Mouse (Mus musculus): ENCODE measurements around the gene Kdm5c. TPM values are rescaled to one million over a fixed set of nuclear protein-coding genes. Genes with fewer than 3 reads are reported as not detected.

Kdm5c gene
- polyA plus RNA-seq (2015; fragmentation: Nextera tagmentation; extraction: Ambion mirVana) = 18.2 and 25.7 TPM in 2 replicates

DNA sequence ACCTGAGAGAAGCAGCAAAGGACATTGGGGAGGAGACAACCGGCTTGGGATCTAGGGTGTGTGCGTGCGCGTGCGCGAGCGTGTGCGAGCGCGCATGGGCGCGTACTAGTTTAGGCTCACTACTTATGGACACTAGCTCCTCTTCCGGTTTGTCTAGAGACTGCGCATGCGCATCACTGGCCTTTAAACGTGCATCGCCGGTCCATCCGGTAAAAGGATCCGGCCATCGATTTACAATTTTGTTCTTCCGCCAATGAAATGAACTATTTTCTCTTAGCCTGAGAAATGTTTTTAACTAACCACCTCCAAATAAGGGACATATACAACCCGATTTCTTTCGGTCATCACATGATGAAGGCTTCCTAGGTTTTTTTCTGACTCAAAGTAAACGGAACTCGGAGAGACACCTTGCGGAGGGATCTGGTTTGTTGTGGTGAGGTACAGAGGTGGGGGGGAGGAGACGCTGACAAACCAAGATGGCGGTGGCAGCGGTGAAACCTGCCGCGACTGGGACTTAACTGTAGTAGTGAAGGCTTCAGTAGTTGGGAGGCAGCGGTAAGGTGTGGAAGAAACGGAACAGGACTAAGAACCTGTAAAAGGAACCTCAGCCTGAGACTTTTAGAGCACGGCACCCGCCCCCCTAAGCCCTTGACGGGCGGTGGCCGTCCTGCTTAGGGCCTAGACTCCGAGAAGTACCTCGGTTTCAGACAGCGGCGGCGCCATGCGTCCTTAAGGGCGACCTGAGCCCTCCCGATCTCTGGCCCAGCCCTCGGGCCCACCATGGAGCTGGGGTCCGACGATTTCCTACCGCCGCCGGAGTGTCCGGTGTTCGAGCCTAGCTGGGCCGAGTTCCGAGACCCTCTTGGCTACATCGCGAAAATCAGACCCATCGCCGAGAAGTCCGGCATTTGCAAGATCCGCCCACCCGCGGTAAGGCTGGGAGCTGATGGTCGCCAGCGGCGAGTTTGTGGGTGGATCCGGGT is at the start of gene Kdm5c:
Gene Kdm5c (plus strand): TSS at position 240 of the 983 bp plus-strand sequence.
- H3K4me3 ChIP-seq (replicated peaks) = peak within 1 kb of the TSS; percentile 93

DNA sequence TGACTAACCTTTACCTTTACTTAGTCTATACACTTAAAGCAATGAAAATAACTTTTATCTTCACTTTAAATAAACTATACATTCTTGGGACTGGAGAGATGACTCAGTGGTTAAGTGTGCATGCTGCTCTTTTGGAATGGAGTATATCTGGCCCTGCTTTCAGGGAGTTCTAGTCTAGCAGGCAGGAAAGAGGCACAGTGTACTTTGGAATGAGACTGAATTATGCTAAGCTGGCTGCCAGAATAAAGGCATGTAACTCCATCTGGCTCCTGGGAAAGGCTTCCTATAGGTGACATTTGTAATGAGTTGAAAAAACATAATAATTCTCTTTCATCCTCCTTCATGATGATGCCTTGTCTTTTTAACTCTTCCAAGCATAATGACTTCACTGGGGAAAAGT is 45.7 kb upstream of the Kdm5c start:
- DNase-seq = no peak
- peaks cover 10% of the 10 kb centered on the region; the same call in 1 of the 2 replicates for H3K27me3 ChIP-seq
- ATAC-seq (ENCODE audit: low read depth) = no peak
- H3K9ac ChIP-seq = no peak overlapping the region
- H3K4me3 ChIP-seq (replicated peaks) = no peak overlapping the region
- H3K36me3 ChIP-seq = no peaks in the 10 kb centered on the region
- H3K4me1 ChIP-seq (replicated peaks) = no peaks in the 10 kb centered on the region
- H3K27ac ChIP-seq = no peak overlapping the region
- no peaks in the 10 kb centered on the region for H3K9me3 ChIP-seq (replicated peaks)
- no peak overlapping the region for H3K4me2 ChIP-seq

More for the DNA sequence above, at the start of gene Kdm5c:
- Histone ChIP-seq H3K9ac (peak within 1 kb of the TSS; percentile 93), H3K4me1 (replicated peaks) (peaks cover 24% of the 10 kb centered on the region), H3K27me3 (no peaks in the 10 kb centered on the region), H3K4me2 (peak within 1 kb of the TSS; percentile 75), H3K36me3 (peaks cover 17% of the 10 kb centered on the region), H3K27ac (peak within 1 kb of the TSS; percentile 82), H3K9me3 (replicated peaks) (no peaks in the 10 kb centered on the region)
- DNase-seq = peak; percentile 94
- WGBS (ENCODE audit: insufficient replicate concordance) = under 1% methylated on average over 69 of the region's 69 CpGs
- peak; percentile 98 for ATAC-seq (ENCODE audit: low read depth)

DNA sequence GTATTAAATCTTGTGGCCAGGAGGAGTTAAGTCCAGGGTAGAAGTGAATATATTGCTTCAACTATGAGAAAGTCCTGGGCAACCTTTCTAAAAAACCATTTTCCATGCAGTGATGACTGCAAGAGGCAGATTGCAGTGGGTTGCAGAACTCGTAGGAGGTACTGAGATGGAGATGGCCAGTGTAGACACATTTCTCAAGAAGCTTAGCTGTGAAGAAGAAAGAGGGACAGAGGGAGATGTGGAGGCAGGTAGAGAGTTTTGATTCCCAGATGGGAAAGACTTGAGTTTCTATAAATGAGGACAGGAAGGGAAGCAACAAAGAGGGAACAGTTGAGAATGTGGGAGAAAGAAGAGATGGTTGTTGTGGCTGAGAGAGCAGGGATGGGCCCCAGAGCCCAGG is 41.6 kb upstream of the Kdm5c start:
- H3K36me3 ChIP-seq = no peaks in the 10 kb centered on the region
- H3K27me3 ChIP-seq = peaks cover 25% of the 10 kb centered on the region; the same call in 1 of the 2 replicates
- H3K27ac ChIP-seq = no peak overlapping the region
- DNase-seq (no peak), ATAC-seq (ENCODE audit: low read depth) (no peak)
- no peak overlapping the region for H3K4me2 ChIP-seq
- H3K4me3 ChIP-seq (replicated peaks) = no peak overlapping the region
- 55% methylated on average over 1 of the region's 1 CpGs for WGBS (ENCODE audit: insufficient replicate concordance)
- no peaks in the 10 kb centered on the region for H3K4me1 ChIP-seq (replicated peaks)
- H3K9me3 ChIP-seq (replicated peaks) = no peaks in the 10 kb centered on the region
- no peak overlapping the region for H3K9ac ChIP-seq

DNA sequence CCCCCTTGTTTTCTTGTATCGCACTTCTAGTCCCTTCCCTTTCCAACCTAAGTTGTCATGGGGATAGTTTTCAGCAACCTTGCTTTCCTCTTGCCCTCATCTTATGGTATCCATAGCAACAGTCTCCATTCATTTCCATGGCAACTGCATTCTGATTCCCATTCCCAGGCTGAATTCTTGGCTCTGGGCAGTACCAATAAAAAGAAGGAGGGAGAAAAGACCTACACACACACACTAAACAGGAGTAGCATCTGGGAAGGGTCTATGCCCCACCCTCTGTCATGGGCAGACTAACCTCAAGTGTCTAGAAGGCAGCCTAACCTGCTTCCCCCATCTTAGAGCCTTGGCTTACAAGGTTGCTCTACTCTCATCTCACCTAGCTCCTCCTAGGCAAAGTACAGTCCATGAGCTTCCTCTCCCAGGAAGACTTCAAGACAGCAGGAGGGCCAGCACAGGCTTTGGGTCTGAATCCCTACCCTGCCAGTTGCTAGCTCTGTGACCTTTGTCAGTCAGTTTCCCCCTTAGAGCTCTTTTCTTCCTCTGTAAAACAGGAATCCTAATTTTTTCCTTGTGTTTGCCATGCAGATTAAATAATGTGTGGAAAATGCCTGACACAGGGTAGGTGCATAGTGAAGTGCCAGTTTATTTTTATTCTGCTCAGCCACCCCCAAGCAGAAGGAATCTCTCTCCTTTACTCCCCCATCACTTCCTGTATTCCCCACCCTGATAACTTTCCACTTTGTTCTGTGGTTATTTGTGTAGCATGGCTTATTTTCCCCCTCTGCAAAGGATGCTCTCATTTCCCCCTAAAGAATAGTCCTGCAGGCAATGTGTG is 34.8 kb upstream of the Kdm5c start:
- Histone ChIP-seq H3K4me1 (replicated peaks) (peaks cover 3% of the 10 kb centered on the region), H3K9ac (no peak overlapping the region), H3K9me3 (replicated peaks) (no peaks in the 10 kb centered on the region), H3K4me2 (no peak overlapping the region), H3K27me3 (peaks cover 37% of the 10 kb centered on the region), H3K36me3 (no peaks in the 10 kb centered on the region), H3K4me3 (replicated peaks) (no peak overlapping the region), H3K27ac (no peak overlapping the region)
- ATAC-seq (ENCODE audit: low read depth) (no peak), DNase-seq (no peak)
- WGBS (ENCODE audit: insufficient replicate concordance) = 65% methylated on average over 1 of the region's 1 CpGs

DNA sequence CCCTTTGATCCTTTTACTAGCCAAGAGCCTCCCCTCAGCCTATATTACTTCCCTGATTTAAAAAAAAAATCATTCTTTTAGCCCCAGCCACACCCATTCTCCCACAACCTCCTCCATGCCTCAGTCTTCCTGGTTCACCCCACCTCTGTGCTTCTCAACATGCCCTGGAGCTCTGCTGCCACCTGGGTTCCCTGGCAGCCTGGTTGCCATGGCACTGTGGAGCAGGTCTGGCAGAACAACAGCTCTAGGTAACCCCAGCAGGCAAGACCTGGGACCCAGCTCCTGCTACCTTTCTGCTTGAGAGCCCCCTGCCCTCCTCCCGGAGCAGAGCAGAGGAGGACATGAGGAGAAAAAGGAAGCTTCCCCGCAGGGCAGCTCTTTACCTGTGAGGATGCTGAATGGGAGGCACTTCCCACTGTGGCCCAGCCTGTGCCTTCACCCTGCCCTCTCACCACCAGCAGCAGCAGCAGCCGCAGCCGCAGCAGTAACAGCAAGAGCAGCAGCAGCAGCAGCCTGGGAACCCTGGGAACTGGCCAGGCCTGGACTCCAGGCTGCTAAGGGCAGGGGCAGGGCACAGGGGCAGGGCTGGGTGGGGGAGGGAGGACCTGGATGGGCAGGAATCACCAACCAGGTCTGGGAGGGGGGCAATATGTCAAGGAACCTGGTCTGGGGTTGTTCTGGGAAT is 30.9 kb upstream of the Kdm5c start:
- Histone ChIP-seq H3K9ac (no peak overlapping the region), H3K4me2 (no peak overlapping the region), H3K9me3 (replicated peaks) (no peaks in the 10 kb centered on the region), H3K4me3 (replicated peaks) (no peak overlapping the region), H3K36me3 (no peaks in the 10 kb centered on the region), H3K27me3 (peaks cover 36% of the 10 kb centered on the region), H3K4me1 (replicated peaks) (peaks cover 5% of the 10 kb centered on the region), H3K27ac (no peak overlapping the region)
- 48% methylated on average over 4 of the region's 4 CpGs for WGBS (ENCODE audit: insufficient replicate concordance)
- DNase-seq = no peak
- no peak for ATAC-seq (ENCODE audit: low read depth)

DNA sequence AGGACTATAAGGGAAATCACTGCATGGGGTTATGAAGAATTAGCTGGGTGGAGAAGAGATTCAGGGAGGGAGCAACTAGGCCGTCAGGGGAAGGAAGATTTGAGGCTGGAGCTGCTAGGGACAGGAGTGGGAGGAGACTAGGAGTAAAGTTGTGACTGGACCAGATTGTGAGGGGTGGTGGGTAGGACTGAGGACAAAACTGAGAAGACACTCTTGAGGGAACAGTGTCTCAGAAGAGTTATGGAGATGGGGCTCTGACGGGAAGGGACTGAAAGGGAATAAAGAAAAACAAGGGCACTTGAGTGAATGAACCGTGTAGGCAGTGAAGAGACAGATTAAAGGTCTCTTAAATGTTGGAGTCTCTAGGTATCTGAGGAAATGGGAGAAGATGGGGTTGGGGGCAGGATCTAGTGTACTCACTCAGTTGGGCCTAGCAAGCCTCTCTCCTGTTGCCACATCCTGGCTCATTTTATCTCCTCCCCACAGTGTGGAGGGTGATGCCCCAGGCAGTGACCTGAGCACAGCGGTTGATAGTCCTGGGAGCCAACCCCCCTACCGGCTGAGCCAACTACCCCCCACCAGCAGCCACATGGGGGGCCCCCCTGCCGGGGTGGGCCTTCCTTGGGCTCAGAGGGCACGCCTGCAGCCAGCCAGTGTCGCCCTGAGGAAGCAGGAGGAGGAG is 30.3 kb upstream of the Kdm5c start:
- DNase-seq (no peak), ATAC-seq (ENCODE audit: low read depth) (no peak)
- Histone ChIP-seq H3K4me1 (replicated peaks) (peaks cover 5% of the 10 kb centered on the region), H3K9me3 (replicated peaks) (no peaks in the 10 kb centered on the region), H3K27ac (no peak overlapping the region), H3K36me3 (no peaks in the 10 kb centered on the region), H3K27me3 (peaks cover 30% of the 10 kb centered on the region), H3K4me3 (replicated peaks) (no peak overlapping the region), H3K9ac (no peak overlapping the region), H3K4me2 (no peak overlapping the region)
- 28% methylated on average over 8 of the region's 8 CpGs for WGBS (ENCODE audit: insufficient replicate concordance)

DNA sequence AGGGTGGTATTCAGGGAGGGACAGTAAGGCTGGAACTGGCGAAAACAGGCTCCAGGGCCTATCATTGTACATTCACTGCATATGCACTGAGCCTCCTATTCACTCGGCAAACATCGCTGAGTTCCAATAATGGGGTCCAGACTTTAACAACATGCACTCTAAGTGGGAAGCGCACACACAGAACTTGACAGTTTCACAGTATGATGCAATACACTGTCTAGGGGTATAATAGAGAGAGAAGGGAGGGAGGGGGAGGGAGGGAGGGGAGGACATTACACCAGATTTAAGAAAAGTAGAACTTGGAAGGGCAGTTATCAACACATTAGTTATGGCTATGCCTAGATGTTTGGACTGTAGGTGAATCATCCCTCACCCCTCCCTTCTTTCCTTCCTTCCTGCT is 29.6 kb upstream of the Kdm5c start:
- no peak overlapping the region for H3K9ac ChIP-seq
- DNase-seq (no peak), ATAC-seq (ENCODE audit: low read depth) (no peak)
- H3K9me3 ChIP-seq (replicated peaks) = no peaks in the 10 kb centered on the region
- no peaks in the 10 kb centered on the region for H3K36me3 ChIP-seq
- H3K4me1 ChIP-seq (replicated peaks) = peaks cover 5% of the 10 kb centered on the region
- WGBS (ENCODE audit: insufficient replicate concordance) = 67% methylated on average over 4 of the region's 4 CpGs
- H3K27me3 ChIP-seq = peaks cover 25% of the 10 kb centered on the region
- H3K4me2 ChIP-seq = no peak overlapping the region
- no peak overlapping the region for H3K4me3 ChIP-seq (replicated peaks)
- no peak overlapping the region for H3K27ac ChIP-seq

DNA sequence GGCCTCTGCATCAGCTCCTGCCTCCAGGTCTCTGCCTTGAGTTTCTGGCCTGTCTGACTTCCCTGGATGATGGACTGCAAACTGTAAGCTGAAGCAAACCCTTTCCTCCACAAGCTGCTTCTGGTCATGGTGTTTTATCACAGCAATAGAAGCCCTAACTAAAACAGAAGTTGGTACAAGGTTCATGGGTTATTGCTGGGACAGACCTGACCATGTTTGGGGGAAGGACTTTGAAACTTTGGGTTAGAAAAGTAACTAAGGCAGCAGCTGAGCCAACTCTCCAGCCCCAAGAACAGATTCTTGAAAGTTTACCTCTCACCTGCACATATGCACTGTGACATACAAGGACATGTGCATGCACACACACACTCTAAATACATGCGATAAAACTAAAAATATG is 27.3 kb upstream of the Kdm5c start:
- H3K36me3 ChIP-seq = no peaks in the 10 kb centered on the region
- H3K4me3 ChIP-seq (replicated peaks) = no peak overlapping the region
- no peak overlapping the region for H3K4me2 ChIP-seq
- ATAC-seq (ENCODE audit: low read depth) (no peak), DNase-seq (no peak)
- no peak overlapping the region for H3K9ac ChIP-seq
- 83% methylated on average over 1 of the region's 1 CpGs for WGBS (ENCODE audit: insufficient replicate concordance)
- no peak overlapping the region for H3K27ac ChIP-seq
- H3K27me3 ChIP-seq = peaks cover 20% of the 10 kb centered on the region; the same call in 1 of the 2 replicates
- H3K9me3 ChIP-seq (replicated peaks) = no peaks in the 10 kb centered on the region
- peaks cover 5% of the 10 kb centered on the region for H3K4me1 ChIP-seq (replicated peaks)

DNA sequence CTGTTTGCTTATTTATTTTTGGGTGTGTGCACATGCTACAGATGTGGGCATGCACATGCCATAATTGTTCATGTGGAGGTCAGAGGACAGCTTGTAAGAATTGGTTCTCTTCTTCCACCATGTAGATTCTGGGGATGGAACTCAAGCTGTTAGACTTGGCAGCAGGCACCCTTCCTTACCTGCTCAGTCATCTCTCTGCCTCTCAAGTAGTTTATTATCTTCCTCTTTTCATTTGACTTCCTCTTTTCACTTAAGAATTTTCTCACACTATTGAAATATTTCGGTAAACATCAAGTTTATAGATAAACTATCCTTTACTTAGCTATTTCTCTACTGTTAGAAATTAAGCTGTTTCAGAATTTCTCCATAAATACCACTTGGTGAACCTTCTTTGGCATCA is 18.1 kb upstream of the Kdm5c start:
- WGBS (ENCODE audit: insufficient replicate concordance) = 43% methylated on average over 1 of the region's 1 CpGs
- no peak overlapping the region for H3K4me2 ChIP-seq

DNA sequence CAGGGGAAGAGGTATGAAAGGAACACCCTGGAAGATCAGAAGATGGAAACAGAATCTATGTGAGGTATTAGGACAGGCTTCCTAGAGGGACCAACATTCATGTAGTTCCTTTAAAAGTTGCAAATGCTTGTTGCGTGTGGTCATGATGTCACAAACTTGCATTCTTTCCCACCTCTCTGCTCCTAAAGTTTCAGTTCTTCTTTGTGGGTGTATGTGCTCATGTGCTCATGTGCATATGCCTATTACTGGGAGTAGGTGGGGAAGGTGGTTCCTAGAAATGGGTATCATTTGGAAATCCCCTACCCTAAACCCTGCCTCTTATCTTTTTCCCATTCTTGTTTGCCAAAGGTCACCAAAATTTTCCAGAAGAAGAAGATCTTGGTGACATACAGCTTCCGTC is 14.3 kb upstream of the Kdm5c start:
- H3K27me3 ChIP-seq = peaks cover 26% of the 10 kb centered on the region; the same call in 1 of the 2 replicates
- H3K27ac ChIP-seq = no peak overlapping the region
- DNase-seq (no peak), ATAC-seq (ENCODE audit: low read depth) (no peak)
- H3K36me3 ChIP-seq = no peaks in the 10 kb centered on the region
- H3K9ac ChIP-seq = no peak overlapping the region
- no peak overlapping the region for H3K4me3 ChIP-seq (replicated peaks)
- 89% methylated on average over 2 of the region's 2 CpGs for WGBS (ENCODE audit: insufficient replicate concordance)
- H3K4me2 ChIP-seq = no peak overlapping the region
- H3K4me1 ChIP-seq (replicated peaks) = no peaks in the 10 kb centered on the region
- no peaks in the 10 kb centered on the region for H3K9me3 ChIP-seq (replicated peaks)

More for the DNA sequence above, 18.1 kb upstream of the Kdm5c start:
- no peak overlapping the region for H3K4me3 ChIP-seq (replicated peaks)
- no peak overlapping the region for H3K9ac ChIP-seq
- H3K9me3 ChIP-seq (replicated peaks) = no peaks in the 10 kb centered on the region
- H3K27me3 ChIP-seq = peaks cover 35% of the 10 kb centered on the region; the same call in 1 of the 2 replicates
- H3K27ac ChIP-seq = no peak overlapping the region
- H3K36me3 ChIP-seq = no peaks in the 10 kb centered on the region
- H3K4me1 ChIP-seq (replicated peaks) = no peaks in the 10 kb centered on the region
- ATAC-seq (ENCODE audit: low read depth) = no peak
- DNase-seq = no peak

Measured in liver, embryonic 13.5 days (tissue).